Mouse (Mus musculus) forebrain, embryonic 13.5 days (tissue): ENCODE data around the gene Csf2rb2. TPM values are rescaled to one million over a fixed set of nuclear protein-coding genes. Genes with fewer than 3 reads are reported as not detected.

Experiments used
- ATAC-seq: fragments of 200-750 bp; cut with Nextera tagmentation; 2 replicates; pipeline ENCODE4 v1.8.0; 2017
- H3K27ac ChIP-seq: fragments of 300-500 bp; sonication (generic); 2 replicates; pipeline ENCODE4 v1.5.1; 2015; ENCODE audit warnings: inconsistent platforms, mild to moderate bottlenecking, moderate library complexity
- H3K27me3 ChIP-seq: fragments of 300-500 bp; sonication (generic); 2 replicates; pipeline ENCODE4 v1.6.1; 2015; ENCODE audit warnings: mild to moderate bottlenecking, inconsistent platforms
- H3K36me3 ChIP-seq: fragments of 300-500 bp; sonication (generic); 2 replicates; pipeline ENCODE4 v1.6.1; 2015; ENCODE audit warnings: mild to moderate bottlenecking, inconsistent platforms; ENCODE audit not compliant: poor library complexity, severe bottlenecking
- H3K4me1 ChIP-seq: fragments of 300-500 bp; sonication (generic); 2 replicates; pipeline ENCODE4 v1.6.1; 2015; ENCODE audit warnings: inconsistent platforms
- H3K4me2 ChIP-seq: fragments of 300-500 bp; sonication (generic); 2 replicates; pipeline ENCODE4 v1.6.1; 2015; ENCODE audit warnings: inconsistent platforms, mild to moderate bottlenecking, moderate library complexity
- H3K4me3 ChIP-seq: fragments of 300-500 bp; sonication (generic); 2 replicates; pipeline ENCODE4 v1.5.1; 2015; ENCODE audit warnings: mild to moderate bottlenecking, inconsistent platforms
- H3K9ac ChIP-seq: fragments of 300-500 bp; sonication (generic); 2 replicates; pipeline ENCODE4 v1.6.1; 2015; ENCODE audit warnings: mild to moderate bottlenecking, inconsistent platforms
- H3K9me3 ChIP-seq: fragments of 300-500 bp; sonication (generic); replicated peaks from 2 replicates; pipeline ENCODE4 v1.6.1; 2016; ENCODE audit warnings: inconsistent platforms
- WGBS: fragments of 180-500 bp; shearing (Covaris S2); methylation state at CpG from one replicate; pipeline ENCODE4 v1.1.7; 2015; 5-methylcytosine and 5-hydroxymethylcytosine counted together
- microRNA-seq: library from miRNA; unstranded; fragments of <30 nt; microRNA quantifications from one replicate; pipeline ENCODE4, GENCODE M21; 2016
- polyA plus RNA-seq: library from polyadenylated mRNA; unstranded; fragments of >200 nt; fragmentation: Nextera tagmentation; extraction: Ambion mirVana; gene quantifications from 2 replicates; pipeline ENCODE4 v1.2.1, GENCODE M21; 2015

Csf2rb2 gene
- polyA plus RNA-seq, 1 experiment from 2014 or later = 0.10 TPM

DNA sequence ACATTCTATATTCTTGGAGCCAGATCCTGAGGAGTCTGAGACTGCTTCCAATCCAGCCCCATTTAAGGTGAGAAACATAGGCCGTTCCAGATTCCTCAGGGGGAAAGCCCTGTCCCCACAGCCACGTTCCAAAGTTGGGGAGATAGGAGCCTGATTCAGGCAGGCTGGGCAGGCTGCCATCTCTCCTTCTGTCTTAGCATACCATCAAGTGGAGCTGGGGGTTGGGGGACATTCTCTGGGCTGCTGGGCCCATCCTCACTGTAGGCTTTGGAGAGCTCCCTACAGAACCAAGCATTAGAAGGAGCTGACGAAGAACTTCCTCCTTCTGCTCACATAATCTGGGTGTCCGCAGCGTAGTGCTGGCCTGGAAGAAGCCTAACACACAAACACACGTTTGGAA, 61.7 kb downstream of the Csf2rb2 start:
- Histone ChIP-seq H3K27ac (no peak overlapping the region), H3K9ac (no peak overlapping the region), H3K36me3 (no peaks in the 10 kb centered on the region), H3K4me1 (no peaks in the 10 kb centered on the region), H3K9me3 (no peaks in the 10 kb centered on the region), H3K4me2 (no peak overlapping the region), H3K27me3 (peaks cover 3% of the 10 kb centered on the region; the same call in 1 of the 2 replicates), H3K4me3 (no peak overlapping the region)
- no peak for ATAC-seq
- 73% methylated on average over 6 of the region's 6 CpGs for WGBS

DNA sequence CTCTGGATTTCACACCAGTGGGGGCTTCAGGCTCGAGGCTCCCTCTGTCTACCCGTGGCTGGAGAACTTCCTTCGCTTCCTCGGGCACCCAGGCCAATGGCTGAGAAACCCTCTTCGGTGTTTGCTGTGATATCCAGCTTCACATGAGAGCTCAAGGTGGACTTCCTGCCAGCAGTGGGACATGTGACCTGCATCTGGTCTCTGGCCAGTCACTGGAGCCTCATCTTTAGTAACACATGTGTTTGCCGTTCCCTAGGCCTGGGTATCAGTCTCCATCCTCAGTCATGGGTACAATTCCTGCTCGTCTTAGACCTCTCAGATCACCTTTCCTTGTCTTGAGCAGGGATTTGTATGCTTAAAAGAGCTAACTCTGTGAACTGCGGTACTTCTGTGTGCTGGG, 62.5 kb downstream of the Csf2rb2 start:
- Histone ChIP-seq H3K27me3 (peaks cover 5% of the 10 kb centered on the region; the same call in 1 of the 2 replicates), H3K4me2 (no peak overlapping the region), H3K27ac (no peak overlapping the region), H3K4me3 (no peak overlapping the region), H3K4me1 (no peaks in the 10 kb centered on the region), H3K9ac (no peak overlapping the region), H3K36me3 (no peaks in the 10 kb centered on the region), H3K9me3 (no peaks in the 10 kb centered on the region)
- ATAC-seq = no peak
- 83% methylated on average over 8 of the region's 8 CpGs for WGBS

DNA sequence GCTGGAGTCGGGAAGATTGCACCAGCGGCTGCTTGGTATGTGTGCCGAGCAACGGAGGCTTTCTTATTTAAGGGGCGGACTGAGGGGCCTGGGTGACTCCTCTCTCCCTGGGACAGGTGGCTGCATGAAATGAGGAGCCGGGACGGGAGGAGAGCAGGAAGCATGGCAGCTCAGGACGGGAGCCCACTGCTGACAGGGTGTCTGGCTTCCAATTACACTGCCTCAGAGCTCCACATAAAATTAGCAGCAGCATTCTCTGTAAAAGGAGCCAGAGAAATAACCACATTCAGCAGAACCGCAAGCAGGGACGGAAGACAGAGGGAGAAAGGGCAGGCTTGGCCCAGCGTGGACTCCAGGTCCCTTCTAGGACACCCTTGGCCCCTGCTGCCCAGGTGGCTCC, 64.2 kb downstream of the Csf2rb2 start:
- peaks cover 8% of the 10 kb centered on the region; the same call in 1 of the 2 replicates for H3K27me3 ChIP-seq
- no peaks in the 10 kb centered on the region for H3K36me3 ChIP-seq
- no peaks in the 10 kb centered on the region for H3K9me3 ChIP-seq
- no peak overlapping the region for H3K9ac ChIP-seq
- ATAC-seq = no peak
- H3K4me1 ChIP-seq = no peaks in the 10 kb centered on the region
- H3K27ac ChIP-seq = no peak overlapping the region
- H3K4me2 ChIP-seq = no peak overlapping the region
- WGBS = 64% methylated on average over 11 of the region's 11 CpGs
- no peak overlapping the region for H3K4me3 ChIP-seq

DNA sequence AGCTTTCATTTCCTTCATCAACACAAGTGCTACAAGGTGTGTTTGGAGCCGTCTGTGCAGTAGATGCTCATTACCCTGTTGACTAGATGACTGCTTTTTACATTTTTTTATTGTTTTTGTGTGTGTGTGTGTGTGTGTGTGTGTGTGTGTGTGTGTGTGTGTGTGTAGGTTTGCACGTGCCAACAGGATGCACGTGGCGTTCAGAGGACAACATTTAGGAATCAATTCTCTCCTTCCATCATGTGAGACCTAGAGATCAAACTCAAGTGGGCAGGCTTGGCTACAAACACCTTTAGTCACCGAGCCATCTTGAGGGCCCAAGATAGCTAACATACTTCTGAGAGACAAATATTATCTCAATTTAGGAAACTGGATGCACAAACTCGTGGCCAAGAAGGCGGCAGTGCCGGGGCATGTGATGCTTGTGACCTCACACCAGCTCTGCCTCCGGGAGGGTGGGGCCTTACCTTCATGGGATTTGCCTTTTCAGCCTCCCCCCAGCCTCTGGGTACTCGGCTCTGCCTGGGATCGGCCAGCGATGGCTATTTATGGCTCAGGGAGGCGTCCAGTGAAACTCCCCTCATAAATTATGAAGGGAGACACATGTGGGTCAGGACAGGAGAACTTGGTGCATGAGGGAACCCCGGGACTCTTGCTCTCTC, 65.4 kb downstream of the Csf2rb2 start:
- no peak for ATAC-seq
- H3K9me3 ChIP-seq = no peaks in the 10 kb centered on the region
- 86% methylated on average over 14 of the region's 14 CpGs for WGBS
- H3K9ac ChIP-seq = no peak overlapping the region
- no peak overlapping the region for H3K4me3 ChIP-seq
- H3K4me1 ChIP-seq = no peaks in the 10 kb centered on the region
- H3K27ac ChIP-seq = no peak overlapping the region
- H3K36me3 ChIP-seq = no peaks in the 10 kb centered on the region
- H3K27me3 ChIP-seq = peaks cover 8% of the 10 kb centered on the region; the same call in 1 of the 2 replicates
- H3K4me2 ChIP-seq = no peak overlapping the region

DNA sequence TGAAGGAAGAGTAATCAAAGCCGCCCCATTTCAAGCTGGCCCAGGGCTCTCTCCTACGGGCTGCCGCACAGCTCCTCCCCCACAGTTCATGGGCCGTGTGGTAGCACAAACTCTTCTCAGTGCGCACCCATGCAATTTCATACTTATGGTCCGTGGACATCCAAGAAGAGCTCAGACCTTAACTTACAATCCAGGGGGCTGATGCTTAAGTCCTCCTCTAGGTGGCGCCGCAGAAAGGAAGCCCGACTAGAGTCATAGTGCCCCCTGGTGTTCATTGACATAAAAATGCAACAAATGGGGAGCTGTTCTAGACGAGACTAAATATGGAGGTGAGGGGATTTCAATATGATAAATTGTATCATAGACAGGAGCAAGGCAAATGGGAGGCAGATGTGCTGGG, 66.1 kb downstream of the Csf2rb2 start:
- no peak for ATAC-seq
- Histone ChIP-seq H3K4me2 (no peak overlapping the region), H3K36me3 (no peaks in the 10 kb centered on the region), H3K9me3 (no peaks in the 10 kb centered on the region), H3K27me3 (peaks cover 9% of the 10 kb centered on the region; the same call in 1 of the 2 replicates), H3K9ac (no peak overlapping the region), H3K4me3 (no peak overlapping the region), H3K27ac (no peak overlapping the region), H3K4me1 (no peaks in the 10 kb centered on the region)
- 24% methylated on average over 10 of the region's 10 CpGs for WGBS

DNA sequence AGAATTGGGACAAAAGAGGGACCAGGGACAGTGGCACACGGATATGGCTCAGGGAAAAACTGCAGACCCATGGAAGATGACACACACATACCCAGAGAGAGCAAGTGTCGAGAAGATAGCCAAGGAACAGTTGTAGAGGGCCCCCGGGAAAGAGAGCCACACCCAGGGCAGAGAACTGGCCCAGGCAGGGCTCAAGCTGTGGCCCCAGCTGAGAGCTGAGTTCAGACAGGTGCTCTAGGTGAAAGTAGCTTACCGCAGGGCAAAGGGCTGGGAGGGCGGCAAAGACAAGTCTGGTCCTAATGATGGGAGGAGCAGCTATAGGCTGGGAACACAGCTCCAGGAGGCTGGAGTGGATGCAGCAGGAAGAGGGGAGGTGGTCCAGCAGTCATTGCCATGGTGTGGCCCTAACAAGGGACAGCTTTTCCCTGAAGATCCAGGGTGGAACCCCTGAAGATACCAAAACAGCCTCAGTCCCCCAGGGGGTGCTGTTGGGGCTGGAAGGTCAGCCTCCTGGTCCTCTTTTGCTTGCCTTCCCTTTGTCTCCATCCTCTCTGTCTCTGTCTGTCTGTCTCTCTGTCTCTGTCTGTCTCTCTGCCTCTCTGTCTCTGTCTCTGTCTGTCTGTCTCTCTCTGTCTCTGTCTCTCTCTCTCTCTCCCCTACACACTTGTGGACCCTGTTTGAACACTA, 70.6 kb downstream of the Csf2rb2 start:
- H3K9me3 ChIP-seq = no peaks in the 10 kb centered on the region; the same call in 1 of the 2 replicates
- no peak overlapping the region for H3K4me3 ChIP-seq
- no peaks in the 10 kb centered on the region for H3K36me3 ChIP-seq
- no peak overlapping the region for H3K4me2 ChIP-seq
- no peak overlapping the region; the same call in 1 of the 2 replicates for H3K9ac ChIP-seq
- H3K27me3 ChIP-seq = peaks cover 11% of the 10 kb centered on the region; the same call in 1 of the 2 replicates
- no peak overlapping the region for H3K27ac ChIP-seq
- no peaks in the 10 kb centered on the region for H3K4me1 ChIP-seq
- no peak for ATAC-seq
- 74% methylated on average over 5 of the region's 5 CpGs for WGBS

Small RNA genes within 50 kb of the gene (microRNA-seq; reads per million reads assigned to microRNA genes)
- gene Mir7676-1 (not detected), gene Mir7676-2 (not detected)

Other genes starting within 250 kb of the Csf2rb2 start
- 3.5 and 4.4 TPM in 2 replicates for gene Cacng2, start 185.7 kb downstream of the Csf2rb2 start, polyA plus RNA-seq
- gene Ift27, start 131.6 kb downstream of the Csf2rb2 start, polyA plus RNA-seq = 148 and 160 TPM in 2 replicates
- not detected in 2 replicates for gene Pvalb, start 99.3 kb downstream of the Csf2rb2 start, polyA plus RNA-seq
- gene Ncf4, start 60.9 kb downstream of the Csf2rb2 start, polyA plus RNA-seq = 0.68 and 1.0 TPM in 2 replicates
- gene Csf2rb, start 20.0 kb upstream of the Csf2rb2 start, polyA plus RNA-seq = 0.40 and 0.43 TPM in 2 replicates
- not detected in 2 replicates for gene Tex33, start 90.2 kb upstream of the Csf2rb2 start, polyA plus RNA-seq
- gene Tst, start 100.2 kb upstream of the Csf2rb2 start, polyA plus RNA-seq = 12.0 and 15.9 TPM in 2 replicates
- gene Mpst, start 100.7 kb upstream of the Csf2rb2 start, polyA plus RNA-seq = 2.3 and 3.0 TPM in 2 replicates
- gene Kctd17, start 122.8 kb upstream of the Csf2rb2 start, polyA plus RNA-seq = 84.6 and 104 TPM in 2 replicates
- 0.49 TPM in 1 of 2 replicates, not detected in the other for gene Tmprss6, start 162.9 kb upstream of the Csf2rb2 start, polyA plus RNA-seq
- gene Il2rb, start 189.6 kb upstream of the Csf2rb2 start, polyA plus RNA-seq = not detected in 2 replicates
- gene C1qtnf6, start 225.7 kb upstream of the Csf2rb2 start, polyA plus RNA-seq = 4.1 and 5.8 TPM in 2 replicates
- gene Sstr3, start 239.0 kb upstream of the Csf2rb2 start, polyA plus RNA-seq = 0.96 and 1.4 TPM in 2 replicates